Mouse (Mus musculus) adrenal gland, postnatal 14 days (tissue): ENCODE data around the gene Gm3739. TPM values are rescaled to one million over a fixed set of nuclear protein-coding genes. Genes with fewer than 3 reads are reported as not detected.
"Not testable (repeated sequence)": the region's sequence is repeated elsewhere in the genome, so short reads cannot be mapped to it uniquely, and the experiment has no call there.

Experiments used
- DNase-seq: peaks from one replicate; pipeline ENCODE4 v3.0.0; 2021; ENCODE audit warnings: mixed read lengths
- long read RNA-seq, 2 experiments: library from polyadenylated mRNA; stranded (forward); transcript quantifications; one replicate each; pipeline ENCODE4 v2.0.0; 2021
- total RNA-seq: library from RNA; stranded (reverse); gene quantifications from 2 replicates; pipeline ENCODE4 v1.2.3, GENCODE M21; 2021

Gm3739 gene
- total RNA-seq = 0.38 and 0.44 TPM in 2 replicates
- long read RNA-seq, experiment 1 = 0 reads
- long read RNA-seq, experiment 2 = 0 reads

DNA sequence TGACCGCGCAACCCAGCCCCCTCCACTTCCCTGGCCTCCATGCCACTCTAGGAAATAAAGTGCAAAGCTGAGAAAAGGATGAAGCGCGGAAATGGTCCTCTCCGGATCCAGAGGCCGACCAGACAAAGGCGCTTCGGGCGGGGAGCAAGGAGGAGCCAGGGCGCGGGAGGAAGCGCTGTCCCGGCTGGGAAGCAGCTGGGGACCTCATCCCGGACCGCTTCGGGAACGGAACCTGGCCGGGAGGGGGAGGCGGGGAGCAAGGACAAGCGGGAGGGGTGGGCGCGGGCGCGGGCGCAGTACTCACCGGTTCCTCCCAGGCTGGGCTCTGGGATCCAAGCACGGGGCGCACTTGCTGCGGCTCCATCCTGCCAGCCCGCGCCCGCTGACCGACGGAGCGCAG lies at the start of gene Gm3739:
Gene Gm3739, minus strand, starts transcription at position 389 of the 400 bp plus-strand sequence.
- peak; percentile 3 for DNase-seq

- not testable (repeated sequence) for DNase-seq
Observed at GRCm38 (mm10) chr14:7332295-7332694, 17.4 kb upstream of the Gm3739 start, which contains the start of gene Gm5797. Gene Gm5797, minus strand, starts transcription at chr14:7332395.

DNA sequence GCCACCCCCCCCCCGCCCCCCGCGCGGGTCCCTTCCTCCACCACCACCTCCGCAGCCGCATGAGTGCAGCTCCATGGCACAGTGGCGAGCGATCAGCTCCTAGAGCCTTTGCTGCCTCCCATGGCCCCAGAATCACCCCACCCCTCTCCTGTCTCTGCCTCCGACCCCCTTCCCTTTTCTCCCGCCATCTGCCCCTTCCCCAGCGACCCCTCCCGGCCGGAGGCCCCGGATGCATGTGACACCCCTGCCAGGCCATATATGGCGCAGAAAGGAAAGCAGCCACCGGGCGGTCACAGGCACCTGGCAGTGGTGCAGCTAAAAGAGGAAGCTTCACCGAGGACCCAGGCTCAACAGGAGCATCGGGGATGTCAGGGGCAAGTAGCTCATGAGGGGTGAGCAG lies 244 bp upstream of the Gm3739 start:
- DNase-seq = peak; percentile 1

DNA sequence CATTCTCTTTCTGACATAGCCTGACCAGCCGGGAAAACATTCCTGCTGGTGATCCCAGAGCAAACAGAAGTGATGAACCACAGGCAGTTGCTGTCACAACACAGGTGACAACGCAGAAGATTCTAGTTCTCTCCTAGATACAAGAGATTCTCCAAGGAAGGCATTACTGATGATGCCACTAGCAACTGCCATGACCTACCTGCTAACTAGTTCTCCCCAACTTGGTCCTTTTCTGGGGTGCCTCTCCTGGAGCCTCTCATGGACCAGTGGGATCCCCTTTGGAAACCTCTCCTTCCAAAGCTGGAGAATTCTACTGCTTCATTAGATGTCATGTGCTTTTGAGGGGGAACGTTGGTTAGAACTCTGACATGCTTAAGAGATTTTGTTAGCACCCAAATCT lies 50.2 kb downstream of the Gm3739 start, which contains the start of gene Gm3727:
Gene Gm3727, minus strand, starts transcription at position 101 of the 400 bp plus-strand sequence.
- not testable (repeated sequence) for DNase-seq

Other genes starting within 250 kb of the Gm3739 start
- gene Gm3696, start 214.4 kb downstream of the Gm3739 start, total RNA-seq = 0.75 TPM in 1 of 2 replicates, not detected in the other
- not detected in 2 replicates for gene Gm6676, start 189.6 kb downstream of the Gm3739 start, total RNA-seq
- gene Gm3512, start 140.5 kb downstream of the Gm3739 start, total RNA-seq = 0.78 and 0.86 TPM in 2 replicates
- not detected in 2 replicates for gene Gm16434, start 120.5 kb downstream of the Gm3739 start, total RNA-seq
- not detected in 2 replicates for gene Gm3727, start 50.3 kb downstream of the Gm3739 start, total RNA-seq
- gene Gm5797, start 17.3 kb upstream of the Gm3739 start, total RNA-seq = not detected in 2 replicates
- not detected in 2 replicates for gene Gm8374, start 50.1 kb upstream of the Gm3739 start, total RNA-seq
- not detected in 2 replicates for gene Gm3755, start 135.9 kb upstream of the Gm3739 start, total RNA-seq
- gene Gm3752, start 168.7 kb upstream of the Gm3739 start, total RNA-seq = not detected in 2 replicates